Mouse (Mus musculus) right cerebral cortex, postnatal 10 days (tissue): Measurements from ENCODE around the gene Mical2.

ENCODE experiments used
- DNase-seq, 2 experiments: peaks; one replicate each; pipeline ENCODE4 v3.0.0; 2021; ENCODE audit warnings: low spot score in 2 of 2

The Mical2 gene

DNA sequence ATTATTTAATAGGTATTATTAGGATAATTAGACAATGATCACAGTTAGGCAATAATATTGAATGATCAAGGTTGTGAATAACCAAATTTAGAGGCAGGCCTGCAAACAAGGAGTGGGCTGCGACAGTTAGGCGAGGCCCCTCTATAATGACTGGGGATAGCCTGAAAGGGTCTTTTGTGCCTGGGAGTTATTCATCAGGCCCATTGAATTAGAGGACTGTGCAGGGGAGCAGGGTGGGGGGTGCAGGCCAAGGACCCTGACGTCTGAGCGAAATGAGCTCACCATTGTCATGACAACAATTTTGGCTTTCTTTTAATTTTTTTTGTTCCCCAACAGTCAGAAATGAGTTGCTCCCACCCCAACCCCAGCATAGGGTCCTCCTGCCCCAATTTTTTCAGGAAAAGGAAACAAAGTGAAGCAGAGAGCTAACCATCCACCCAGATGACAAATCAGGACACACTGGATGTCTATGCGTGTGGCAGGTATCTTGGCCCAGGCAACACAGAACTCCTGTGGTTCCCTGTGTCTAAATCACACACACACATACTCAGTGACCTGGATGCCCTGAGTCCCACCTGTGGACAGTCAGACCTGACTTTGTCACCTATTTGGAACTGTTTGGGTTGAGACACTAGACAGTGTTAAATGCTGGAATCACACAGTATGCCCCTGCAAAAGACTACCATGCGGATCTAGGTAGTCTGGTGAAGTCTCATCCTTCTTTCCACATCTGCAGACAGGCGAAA, 173.9 kb downstream of the Mical2 start:
- no peak for DNase-seq

DNA sequence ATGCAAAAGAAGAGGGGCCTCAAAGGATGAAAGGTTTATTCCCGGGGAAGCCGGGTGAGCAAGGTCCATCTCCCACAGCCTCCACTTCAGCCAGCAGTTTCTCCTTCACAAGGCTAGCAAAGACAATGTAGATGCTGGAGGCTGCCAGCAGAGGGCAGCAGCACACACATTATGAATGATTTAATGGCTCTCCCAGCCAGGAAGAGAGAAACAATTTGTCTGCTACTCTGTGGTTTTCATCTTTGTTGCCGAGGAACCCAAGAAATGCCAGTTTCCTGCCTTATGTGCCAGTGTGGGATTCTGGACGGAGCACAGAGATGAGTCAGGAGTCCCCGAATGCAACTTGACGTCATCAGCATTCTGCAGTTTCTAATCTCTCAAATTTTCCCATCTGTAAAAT, 174.5 kb downstream of the Mical2 start:
- DNase-seq = peak; percentile 76 to 83

- DNase-seq = no peak
These were observed 179.4 kb downstream of the Mical2 start for GRCm38 (mm10) chr7:112405061-112405460.

- DNase-seq = peak; percentile 60 to 62
These were observed 179.9 kb downstream of the Mical2 start for GRCm38 (mm10) chr7:112405578-112405977.

- DNase-seq = peak; percentile 52 to 65
These were observed 181.9 kb downstream of the Mical2 start for GRCm38 (mm10) chr7:112407597-112407996.

DNA sequence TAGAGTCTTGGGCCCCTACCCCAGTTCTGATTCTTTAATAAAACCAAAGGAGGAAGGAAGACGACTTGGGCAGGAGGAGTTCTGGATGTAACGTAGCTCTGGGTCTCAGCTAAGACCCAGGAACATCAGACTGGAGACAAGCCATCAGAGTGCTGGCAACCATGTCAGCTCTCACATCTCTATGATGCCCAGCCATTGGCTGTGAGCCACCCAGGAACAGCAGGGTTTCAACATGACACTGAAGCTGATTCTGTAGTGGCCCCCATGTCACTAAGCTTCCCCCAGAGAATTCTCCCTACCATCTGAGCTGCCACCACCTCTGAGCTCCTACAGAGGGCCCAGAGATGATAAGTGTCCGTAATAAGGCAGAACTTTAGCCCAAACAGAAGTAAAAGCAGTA, 184.3 kb downstream of the Mical2 start:
- no peak for DNase-seq

DNA sequence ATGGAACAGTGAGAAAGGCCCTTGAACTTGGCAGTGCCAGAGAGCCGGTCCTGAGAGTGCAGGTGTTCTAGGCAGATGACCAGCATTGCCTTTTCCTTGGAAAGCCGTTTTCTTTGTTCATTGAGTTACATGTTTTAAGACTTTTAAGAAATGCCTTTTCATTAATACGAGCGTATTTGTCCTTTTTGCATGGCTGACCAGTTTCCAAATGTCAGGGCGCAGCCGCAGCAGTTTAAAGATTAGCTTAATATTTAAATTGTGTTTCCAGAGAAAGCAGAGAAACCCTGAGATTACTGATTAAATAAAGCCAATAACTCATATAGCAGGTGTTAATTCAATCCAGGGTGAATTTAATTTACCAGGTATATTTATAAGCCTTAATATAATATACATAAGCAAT, 187.6 kb downstream of the Mical2 start:
- no peak for DNase-seq

DNA sequence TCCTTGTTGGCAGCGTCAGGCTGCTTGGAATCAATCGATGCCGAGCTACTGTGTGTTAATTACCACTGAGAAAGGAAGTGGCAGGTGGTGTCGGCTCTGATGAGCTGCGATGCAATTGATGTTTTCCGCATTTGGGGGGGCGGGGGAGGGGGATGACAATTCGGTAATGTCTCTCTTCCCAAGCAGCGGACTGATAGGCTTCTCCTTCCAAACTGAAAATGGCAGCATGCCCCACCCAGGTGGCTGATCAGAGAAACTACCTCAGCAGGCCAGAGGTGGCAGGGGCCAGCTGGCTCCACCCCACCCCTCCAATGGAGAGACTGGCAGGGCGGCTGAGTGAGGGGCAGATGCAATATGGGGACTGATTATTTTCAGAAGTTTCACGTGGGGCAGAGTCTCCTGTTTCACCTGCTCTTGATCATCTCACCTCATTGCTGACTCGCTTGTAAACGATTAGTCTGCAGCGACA, 190.4 kb downstream of the Mical2 start:
- DNase-seq = no peak

- DNase-seq = no peak
These were observed 191.3 kb downstream of the Mical2 start for GRCm38 (mm10) chr7:112416730-112417513.

DNA sequence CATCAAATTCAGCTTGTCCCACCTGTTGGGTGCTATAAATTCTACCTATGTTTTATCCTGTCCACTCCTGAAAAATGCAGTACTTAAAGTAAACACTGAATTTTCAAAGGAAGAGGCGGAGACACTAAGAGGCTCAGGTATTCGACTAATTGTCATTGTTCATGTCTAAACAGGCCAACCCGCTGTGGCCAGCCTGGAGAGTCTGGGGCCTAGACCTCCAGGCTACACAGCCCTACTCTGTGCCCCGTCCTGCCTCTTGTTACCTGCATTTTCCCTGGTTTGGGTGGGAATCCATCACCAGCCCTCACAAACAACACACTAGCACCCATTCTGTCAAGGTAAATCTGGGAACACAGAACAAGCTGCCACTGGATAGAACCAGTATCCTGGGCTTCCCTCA, 191.9 kb downstream of the Mical2 start:
- DNase-seq = no peak

DNA sequence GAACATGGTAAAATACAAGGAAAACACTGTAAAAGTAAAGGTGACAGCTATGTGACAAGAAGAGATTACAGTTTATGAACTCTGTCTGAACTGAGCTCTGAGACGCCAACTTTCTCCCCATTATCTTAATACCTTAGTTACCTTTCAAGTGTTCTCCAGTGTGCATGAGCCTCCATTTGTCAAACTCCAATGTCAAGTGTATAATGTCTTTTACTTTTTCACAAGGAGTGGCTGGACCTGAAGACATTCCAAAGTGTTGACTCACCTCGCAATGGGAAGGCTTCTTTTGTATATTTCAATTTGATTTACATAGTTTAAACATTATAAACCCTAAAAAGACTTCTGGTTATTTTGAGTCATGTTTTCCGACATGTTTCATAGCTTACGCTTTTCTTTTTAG, 197.8 kb downstream of the Mical2 start:
- DNase-seq = no peak

- DNase-seq = no peak
These were observed 201.2 kb downstream of the Mical2 start for GRCm38 (mm10) chr7:112426811-112427210.

- DNase-seq = peak; percentile 59 to 65
These were observed 201.9 kb downstream of the Mical2 start, which contains the start of gene Parva for GRCm38 (mm10) chr7:112427357-112428157. Gene Parva (plus strand): TSS chr7:112427505.

DNA sequence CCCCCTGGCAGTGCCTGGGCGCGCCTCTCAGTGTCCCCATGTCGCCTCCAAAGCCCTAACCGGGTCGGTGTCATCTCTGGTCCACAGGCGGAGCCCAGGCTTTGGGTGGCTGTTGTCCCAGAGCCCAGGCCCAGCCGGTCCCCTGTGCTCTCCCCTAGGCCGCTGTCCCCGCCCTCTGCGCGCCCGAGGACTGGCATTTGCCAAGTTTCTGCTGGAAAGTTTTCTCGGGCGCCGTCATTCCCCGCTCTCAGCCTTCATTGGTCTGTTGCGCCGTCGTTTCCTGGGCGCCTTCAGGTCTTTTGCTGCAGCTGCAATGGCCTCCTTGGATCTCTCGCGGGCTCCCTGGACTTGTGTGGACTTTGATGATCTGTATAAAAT, 202.5 kb downstream of the Mical2 start:
- DNase-seq = peak; percentile 79 to 81

GRCm38 (mm10) chr7:112439846-112440245, 214.2 kb downstream of the Mical2 start:
- no peak for DNase-seq

DNA sequence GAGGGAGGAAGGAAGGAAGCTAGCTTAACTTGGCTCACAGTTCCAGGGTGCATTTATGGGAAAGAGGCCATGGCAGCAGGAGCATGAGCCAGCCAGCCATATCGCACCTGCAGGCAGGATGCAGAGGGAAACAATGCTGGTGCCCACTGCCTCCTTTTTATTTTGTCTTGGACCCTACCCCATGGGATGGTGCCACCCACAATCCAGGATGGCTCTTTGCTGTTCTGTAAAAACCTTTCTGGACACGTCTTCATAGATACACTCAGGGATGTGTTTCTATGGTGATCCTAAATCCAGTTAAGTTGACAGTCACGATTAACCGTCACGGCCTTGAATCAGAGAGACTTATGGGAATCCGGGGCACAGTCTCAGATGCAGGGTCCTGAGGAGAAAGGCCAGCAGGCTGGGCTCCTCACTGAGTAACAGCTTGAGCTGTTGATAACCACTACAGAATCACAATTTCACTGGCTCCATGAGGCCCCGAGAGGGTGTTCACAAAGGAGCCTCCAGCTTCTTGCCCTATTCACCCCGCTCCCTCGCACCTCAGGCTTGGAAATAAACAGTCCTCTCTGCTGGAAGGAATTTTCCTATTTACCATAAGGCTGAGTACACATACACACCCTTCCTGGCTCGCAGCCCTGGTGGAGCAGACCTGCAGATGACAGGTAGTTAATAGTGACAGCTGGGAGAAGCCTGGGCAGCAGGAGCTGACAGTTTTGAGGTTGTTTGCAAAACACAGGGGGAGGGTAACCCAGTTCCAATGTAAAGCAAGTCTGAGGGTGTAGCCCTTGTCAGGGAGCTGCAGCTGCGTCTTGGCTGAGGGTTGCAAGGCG, 218.7 kb downstream of the Mical2 start:
- DNase-seq = no peak

- no peak for DNase-seq
These were observed 219.3 kb downstream of the Mical2 start for GRCm38 (mm10) chr7:112444985-112445367.

- DNase-seq = no peak
These were observed 220.8 kb downstream of the Mical2 start for GRCm38 (mm10) chr7:112446498-112446897.

DNA sequence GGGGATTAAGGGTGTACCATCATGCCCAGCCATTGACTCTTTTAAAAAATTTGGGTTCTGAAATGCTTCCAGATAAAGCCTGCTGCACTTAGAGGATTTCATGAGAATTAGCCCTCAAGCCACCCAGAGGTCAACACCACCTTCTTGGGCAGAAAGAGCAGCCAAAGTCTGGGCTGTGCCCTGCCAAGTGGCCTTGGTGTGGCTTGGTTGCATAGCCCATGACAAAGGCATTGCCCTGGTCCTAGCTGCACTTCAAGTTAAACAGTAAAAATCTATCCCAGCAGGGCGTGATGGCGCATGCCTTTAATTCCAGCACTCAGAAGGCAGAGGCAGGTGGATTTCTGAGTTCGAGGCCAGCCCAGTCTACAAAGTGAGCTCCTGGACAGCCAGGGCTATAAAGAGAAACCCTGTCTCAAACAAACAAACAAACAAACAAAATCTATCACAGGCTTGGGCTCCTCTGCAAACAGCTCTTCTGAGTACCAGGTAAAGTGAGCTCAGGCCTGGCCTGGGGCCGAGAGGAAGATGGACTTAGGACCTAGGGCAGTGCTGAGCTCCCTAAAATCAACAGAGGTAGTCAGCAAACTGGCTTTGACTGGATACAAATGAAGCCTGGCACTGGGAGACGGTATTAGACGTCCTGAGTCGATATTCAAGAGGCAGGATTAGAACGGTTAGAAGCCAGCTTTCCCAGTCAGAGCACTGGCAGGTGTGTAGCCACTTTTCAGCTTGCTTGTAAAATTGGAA, 224.5 kb downstream of the Mical2 start:
- DNase-seq = no peak

DNA sequence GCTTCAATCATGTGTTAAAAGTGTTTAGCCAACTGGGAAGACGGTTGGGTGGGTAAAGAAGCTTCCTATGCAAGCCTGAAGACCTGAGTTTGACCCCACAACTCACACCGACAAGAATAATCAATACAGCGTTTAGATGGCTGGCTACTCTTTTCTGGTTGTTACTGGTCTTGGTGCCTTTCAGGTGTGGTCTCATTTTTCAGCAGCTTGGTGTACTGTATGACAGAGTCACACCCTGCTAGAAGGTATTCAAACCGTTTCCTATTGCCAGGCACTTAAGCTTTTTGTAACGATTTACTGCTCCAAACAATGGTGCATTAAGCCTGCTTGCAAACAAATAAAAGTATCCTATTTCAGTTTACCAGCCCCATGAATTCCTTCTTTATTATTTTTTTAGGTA, 226.8 kb downstream of the Mical2 start:
- no peak for DNase-seq

- no peak for DNase-seq
These were observed 228.2 kb downstream of the Mical2 start for GRCm38 (mm10) chr7:112453805-112454214.
